26 mouse cellular contexts compared by ENCODE assay signal in genomic region chr8:114751376-114752135, GRCm38 (mm10).
DNase-seq lines count a peak whose midpoint lies in the region; ATAC-seq and TF ChIP-seq lines count a peak whose summit lies in the region.
"Had no signal": no experiment of that assay in that cellular context is flagged by ENCODE, and none has a peak within 500 bp of the region (broad histone marks: within the 10 kb centered on the region; RNA-seq: fewer than 3 reads in every experiment).

No protein-coding gene starts in this region.

- H3K4me3 ChIP-seq in liver, adult 2 months (ENCODE audit: insufficient read depth, low read depth, low read length): no peak overlapping the region
- H3K4me3 ChIP-seq in liver, embryonic 12.5 days: no peak overlapping the region
- no peak overlapping the region for H3K4me3 ChIP-seq in liver, embryonic 16.5 days (ENCODE audit: low read depth, low read length)
- H3K4me3 ChIP-seq: erythroblast, embryonic 14.5 days; forebrain, embryonic 12.5 days; heart, embryonic 10.5 days; heart, embryonic 15.5 days; hindbrain, embryonic 13.5 days; limb, embryonic 12.5 days; megakaryocyte, embryonic 14.5 days; myocyte; neural tube, embryonic 12.5 days; stomach, embryonic 15.5 days had no signal

- H3K27me3 ChIP-seq in liver, adult 2 months (ENCODE audit: control insufficient read depth, insufficient read depth, low read length): no peaks in the 10 kb centered on the region
- H3K27me3 ChIP-seq in liver, embryonic 12.5 days (replicated peaks): no peaks in the 10 kb centered on the region
- H3K27me3 ChIP-seq in liver, embryonic 16.5 days (ENCODE audit: control insufficient read depth, insufficient read depth, low read depth, low read length): no peaks in the 10 kb centered on the region
- H3K27me3 ChIP-seq: forebrain, embryonic 12.5 days; heart, embryonic 15.5 days; limb, embryonic 12.5 days; megakaryocyte, embryonic 14.5 days; neural tube, embryonic 12.5 days; stomach, embryonic 15.5 days had no signal

- no peak overlapping the region for H3K27ac ChIP-seq in liver, adult 2 months (replicated peaks; ENCODE audit: insufficient read depth, low read depth, low read length)
- no peak overlapping the region for H3K27ac ChIP-seq in liver, embryonic 12.5 days
- peak overlapping the region; percentile 45 for H3K27ac ChIP-seq in liver, embryonic 16.5 days (ENCODE audit: low read length)
- H3K27ac ChIP-seq: forebrain, embryonic 12.5 days; heart, embryonic 10.5 days; heart, embryonic 15.5 days; hindbrain, embryonic 13.5 days; limb, embryonic 12.5 days; liver, embryonic 14.5 days; neural tube, embryonic 12.5 days; stomach, embryonic 15.5 days had no signal

- no peaks in the 10 kb centered on the region for H3K79me2 ChIP-seq in liver, adult 2 months (ENCODE audit: control insufficient read depth, insufficient read depth, low read length)

- no peak for ATAC-seq in liver, embryonic 12.5 days
- ATAC-seq in liver, embryonic 16.5 days (ENCODE audit: low read depth): peak; percentile 72
- ATAC-seq: intestine, postnatal 0 days had no signal

- no peaks in the 10 kb centered on the region for H3K9me3 ChIP-seq in liver, embryonic 12.5 days (replicated peaks)
- no peaks in the 10 kb centered on the region for H3K9me3 ChIP-seq in liver, embryonic 16.5 days (replicated peaks; ENCODE audit: control insufficient read depth, low read length)
- H3K9me3 ChIP-seq: forebrain, embryonic 12.5 days; heart, embryonic 10.5 days; heart, embryonic 15.5 days; hindbrain, embryonic 13.5 days; limb, embryonic 12.5 days; neural tube, embryonic 12.5 days; stomach, embryonic 15.5 days had no signal

- no peak overlapping the region for H3K4me2 ChIP-seq in liver, embryonic 12.5 days
- peak overlapping the region; percentile 34 for H3K4me2 ChIP-seq in liver, embryonic 16.5 days (ENCODE audit: low read depth, low read length)
- H3K4me2 ChIP-seq: forebrain, embryonic 12.5 days; heart, embryonic 15.5 days; hindbrain, embryonic 13.5 days; limb, embryonic 12.5 days; neural tube, embryonic 12.5 days; stomach, embryonic 15.5 days had no signal

- DNase-seq in liver, adult 2 months (ENCODE audit: extremely low read depth, low read depth, low spot score): peak; percentile 88
- DNase-seq in ES-CJ7 (ENCODE audit: low read depth, low spot score) (peak; percentile 10), ZHBTc4 (ENCODE audit: low read depth, low spot score) (peak; percentile 75)
- no peak for DNase-seq in adrenal gland, postnatal 10 days
- no peak for DNase-seq in cerebellum, postnatal 14 days
- DNase-seq: adrenal gland, postnatal 14 days; cerebellum, adult 11 months; cerebellum, adult 9-10 months; gastrocnemius, postnatal 10 days; kidney, postnatal 25 days; lung, postnatal 36 days; right cerebral cortex, postnatal 25 days had no signal

- no peaks in the 10 kb centered on the region for H3K36me3 ChIP-seq in liver, adult 2 months (ENCODE audit: control insufficient read depth, insufficient read depth, low read length)
- H3K36me3 ChIP-seq in liver, embryonic 12.5 days: no peaks in the 10 kb centered on the region
- no peaks in the 10 kb centered on the region for H3K36me3 ChIP-seq in liver, embryonic 16.5 days (ENCODE audit: control insufficient read depth, insufficient read depth)
- H3K36me3 ChIP-seq: forebrain, embryonic 12.5 days; heart, embryonic 10.5 days; heart, embryonic 15.5 days; hindbrain, embryonic 13.5 days; limb, embryonic 12.5 days; neural tube, embryonic 12.5 days; stomach, embryonic 15.5 days had no signal

- no peak overlapping the region for H3K9ac ChIP-seq in liver, adult 2 months (ENCODE audit: low read depth, low read length)
- H3K9ac ChIP-seq in liver, embryonic 12.5 days: no peak overlapping the region
- no peak overlapping the region for H3K9ac ChIP-seq in liver, embryonic 16.5 days (ENCODE audit: low read depth, low read length)
- H3K9ac ChIP-seq: forebrain, embryonic 12.5 days; heart, embryonic 15.5 days; hindbrain, embryonic 13.5 days; limb, embryonic 12.5 days; liver, embryonic 14.5 days; neural tube, embryonic 12.5 days; stomach, embryonic 15.5 days had no signal

- TF ChIP-seq CTCF in liver, adult 2 months (IDR thresholded peaks at IDR 0.05; ENCODE audit: low read depth, low read length): no peak

- H3K4me1 ChIP-seq in liver, adult 2 months (ENCODE audit: control insufficient read depth, insufficient read depth, low read length): peaks cover 7% of the 10 kb centered on the region
- H3K4me1 ChIP-seq in liver, embryonic 12.5 days: no peaks in the 10 kb centered on the region
- H3K4me1 ChIP-seq in liver, embryonic 16.5 days (ENCODE audit: control insufficient read depth, low read depth, low read length): no peaks in the 10 kb centered on the region
- H3K4me1 ChIP-seq: limb, embryonic 12.5 days; megakaryocyte, embryonic 14.5 days had no signal

- 29% methylated on average over 18 of the region's 18 CpGs for WGBS in liver, adult 2 months
- 71% methylated on average over 18 of the region's 18 CpGs for WGBS in liver, embryonic 12.5 days (ENCODE audit: insufficient replicate concordance)
- WGBS in liver, embryonic 16.5 days (ENCODE audit: insufficient replicate concordance): 53% methylated on average over 18 of the region's 18 CpGs

- TF ChIP-seq POLR2A in liver, adult 2 months (IDR thresholded peaks at IDR 0.05; ENCODE audit: extremely low read depth, insufficient read depth, low read length): no peak

Comparison
In these comparisons a context has a peak if more than half of its experiments do, and no peak if none do; other contexts are left out.
1. DNase-seq: peak in liver, adult 2 months (single experiment), ES-CJ7 (single experiment) and ZHBTc4 (single experiment); none in adrenal gland, postnatal 10 days (single experiment) and cerebellum, postnatal 14 days (0 of 2).